Mouse (Mus musculus) liver, embryonic 11.5 days (tissue): ENCODE measurements around the gene Gm11084. TPM values are rescaled to one million over a fixed set of nuclear protein-coding genes. Genes with fewer than 3 reads are reported as not detected.
A peak's percentile ranks its signal among the peaks of the same experiment; 100 is the strongest.

ENCODE experiments used
- ATAC-seq: fragments of 200-750 bp; cut with Nextera tagmentation; replicated peaks from 2 replicates; pipeline ENCODE4 v1.8.0; 2017; ENCODE audit warnings: moderate number of reproducible peaks, mild to moderate bottlenecking, moderate TSS enrichment, moderate library complexity; ENCODE audit not compliant: low FRiP score
- DNase-seq: peaks from one replicate; pipeline ENCODE4 v3.0.0-alpha.2; 2017; ENCODE audit warnings: low spot score
- H3K27ac ChIP-seq: fragments of 300-500 bp; sonication (generic); 2 replicates; pipeline ENCODE4 v1.5.1; 2014; ENCODE audit warnings: mild to moderate bottlenecking, low read depth, low read length, control low read depth
- H3K27me3 ChIP-seq: fragments of 300-500 bp; sonication (generic); replicated peaks from 2 replicates; pipeline ENCODE4 v1.6.1; 2014; ENCODE audit warnings: low read length, mixed read lengths; ENCODE audit not compliant: control insufficient read depth, insufficient read depth
- H3K36me3 ChIP-seq: fragments of 300-500 bp; sonication (generic); 2 replicates; pipeline ENCODE4 v1.6.1; 2014; ENCODE audit warnings: mild to moderate bottlenecking, low read length, moderate library complexity, mixed read lengths; ENCODE audit not compliant: control insufficient read depth, insufficient read depth
- H3K4me1 ChIP-seq: fragments of 300-500 bp; sonication (generic); replicated peaks from 2 replicates; pipeline ENCODE4 v1.6.1; 2014; ENCODE audit warnings: low read length, mixed read lengths; ENCODE audit not compliant: control insufficient read depth, insufficient read depth
- H3K4me2 ChIP-seq: fragments of 300-500 bp; sonication (generic); 2 replicates; pipeline ENCODE4 v1.6.1; 2014; ENCODE audit warnings: mild to moderate bottlenecking, control low read depth, moderate library complexity
- H3K4me3 ChIP-seq: fragments of 300-500 bp; sonication (generic); 2 replicates; pipeline ENCODE4 v1.5.1; 2014; ENCODE audit warnings: low read depth, low read length, control low read depth
- H3K9ac ChIP-seq: fragments of 300-500 bp; sonication (generic); 2 replicates; pipeline ENCODE4 v1.6.1; 2014; ENCODE audit warnings: low read depth, low read length, control low read depth
- H3K9me3 ChIP-seq: fragments of 300-500 bp; sonication (generic); 2 replicates; pipeline ENCODE4 v1.6.1; 2016; ENCODE audit warnings: low read length, inconsistent platforms, mixed read lengths; ENCODE audit not compliant: control insufficient read depth
- WGBS: fragments of 180-500 bp; shearing (Covaris S2); extraction: QIAGEN DNeasy Blood & Tissue Kit; methylation state at CpG from one replicate; pipeline ENCODE4 v1.1.7; 2014; 5-methylcytosine and 5-hydroxymethylcytosine counted together
- polyA plus RNA-seq: library from polyadenylated mRNA; unstranded; fragments of >200 nt; fragmentation: Nextera tagmentation; extraction: Ambion mirVana; gene quantifications from 2 replicates; pipeline ENCODE4 v1.2.1, GENCODE M21; 2014

Gm11084 gene
- polyA plus RNA-seq = not detected in 2 replicates

DNA sequence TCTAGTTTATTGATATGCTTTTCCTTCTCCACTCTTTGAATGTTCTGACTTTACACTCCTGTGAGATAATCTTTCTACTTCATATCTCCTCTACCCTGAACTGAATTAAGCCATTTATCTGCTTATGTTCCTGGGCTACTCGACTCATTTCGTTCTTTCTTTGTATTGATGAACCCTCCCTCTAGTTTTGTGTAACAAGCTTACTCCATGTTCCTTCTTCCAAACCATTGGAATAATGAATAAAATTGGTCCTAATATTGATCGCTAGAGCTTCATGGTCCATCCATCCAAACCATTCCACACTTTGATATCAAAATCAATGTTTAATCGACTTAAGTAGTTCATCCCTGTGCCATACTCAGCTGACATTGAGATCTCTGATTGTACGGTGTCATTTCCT, at the start of gene Gm11084:
Gene Gm11084 (minus strand): TSS at position 101 of the 400 bp plus-strand sequence.
- ATAC-seq = no peak
- WGBS = 84% methylated on average over 5 of the region's 5 CpGs

GRCm38 (mm10) chr2:73031061-73032055, 44.8 kb upstream of the Gm11084 start:
- H3K36me3 ChIP-seq = no peaks in the 10 kb centered on the region
- no peak for ATAC-seq
- H3K4me3 ChIP-seq = no peak overlapping the region
- no peaks in the 10 kb centered on the region for H3K27me3 ChIP-seq
- H3K4me1 ChIP-seq = no peaks in the 10 kb centered on the region; the same call in 1 of the 2 replicates
- H3K27ac ChIP-seq = no peak overlapping the region
- H3K9me3 ChIP-seq = no peaks in the 10 kb centered on the region
- WGBS = 81% methylated on average over 7 of the region's 7 CpGs
- DNase-seq = no peak
- H3K4me2 ChIP-seq = no peak overlapping the region
- no peak overlapping the region for H3K9ac ChIP-seq

More for the DNA sequence above, at the start of gene Gm11084:
- Histone ChIP-seq H3K36me3 (0 out of 2 replicates have a peak, but pooled peaks cover 2% of the 10 kb centered on the region), H3K4me3 (no peak within 1 kb of the TSS), H3K4me2 (no peak within 1 kb of the TSS), H3K9ac (no peak within 1 kb of the TSS), H3K27me3 (no peaks in the 10 kb centered on the region), H3K9me3 (peaks cover 5% of the 10 kb centered on the region), H3K4me1 (peaks cover 2% of the 10 kb centered on the region; the same call in 1 of the 2 replicates), H3K27ac (no peak within 1 kb of the TSS)
- no peak for DNase-seq

DNA sequence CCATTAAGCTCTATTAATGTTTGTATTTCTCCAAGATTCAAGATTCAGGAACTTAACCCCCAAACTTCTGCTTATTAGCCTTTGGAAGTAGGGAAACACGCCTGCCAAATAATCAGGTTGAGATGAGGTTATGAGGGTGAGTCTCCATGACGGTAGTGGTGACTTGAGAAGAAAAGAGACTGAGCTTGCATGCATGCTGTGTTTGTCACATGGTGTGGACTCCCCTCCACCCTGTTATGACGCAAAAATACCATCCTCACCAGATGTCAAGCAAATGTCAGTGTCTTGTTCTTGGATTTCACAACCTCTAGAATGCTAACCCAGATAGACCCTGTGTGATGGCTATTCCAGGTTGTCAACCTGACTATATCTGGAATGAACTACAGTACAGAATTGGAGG, 43.3 kb upstream of the Gm11084 start:
- Histone ChIP-seq H3K9ac (no peak overlapping the region), H3K9me3 (no peaks in the 10 kb centered on the region), H3K4me1 (no peaks in the 10 kb centered on the region; the same call in 1 of the 2 replicates), H3K4me3 (no peak overlapping the region), H3K27me3 (no peaks in the 10 kb centered on the region), H3K36me3 (no peaks in the 10 kb centered on the region), H3K27ac (no peak overlapping the region), H3K4me2 (no peak overlapping the region)
- DNase-seq = no peak
- no peak for ATAC-seq
- 88% methylated on average over 3 of the region's 3 CpGs for WGBS

DNA sequence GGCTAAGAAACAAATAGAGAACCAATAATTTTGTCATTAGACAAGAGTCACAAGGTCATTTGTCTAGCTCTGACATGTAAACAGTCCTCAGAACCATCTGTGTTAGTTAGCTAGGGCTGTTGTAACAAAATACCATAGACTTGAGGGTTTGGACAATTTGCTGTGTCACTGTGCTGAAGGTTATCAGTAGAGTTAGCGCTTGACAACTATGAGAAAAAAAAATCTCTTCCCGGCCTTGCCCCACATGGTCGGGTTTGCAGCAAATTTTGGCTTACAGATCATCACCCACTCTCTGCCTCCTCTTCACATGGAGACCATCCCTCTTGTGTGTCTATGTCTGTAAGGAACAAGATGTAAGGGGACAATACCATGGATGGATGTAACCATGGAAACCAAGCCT, 41.5 kb upstream of the Gm11084 start:
- H3K36me3 ChIP-seq = no peaks in the 10 kb centered on the region
- H3K9ac ChIP-seq = no peak overlapping the region
- 0 out of 2 replicates have a peak, but pooled peaks have one; percentile 27 for ATAC-seq
- no peak for DNase-seq
- H3K4me3 ChIP-seq = no peak overlapping the region
- no peak overlapping the region for H3K27ac ChIP-seq
- H3K4me2 ChIP-seq = no peak overlapping the region
- H3K4me1 ChIP-seq = peaks cover 7% of the 10 kb centered on the region
- 50% methylated on average over 3 of the region's 3 CpGs for WGBS
- H3K9me3 ChIP-seq = no peaks in the 10 kb centered on the region
- H3K27me3 ChIP-seq = no peaks in the 10 kb centered on the region

GRCm38 (mm10) chr2:73027126-73027525, 40.6 kb upstream of the Gm11084 start:
- Histone ChIP-seq H3K36me3 (no peaks in the 10 kb centered on the region), H3K4me3 (no peak overlapping the region), H3K9me3 (no peaks in the 10 kb centered on the region), H3K27me3 (no peaks in the 10 kb centered on the region), H3K4me1 (peaks cover 7% of the 10 kb centered on the region), H3K27ac (no peak overlapping the region), H3K9ac (no peak overlapping the region), H3K4me2 (no peak overlapping the region)
- WGBS = 71% methylated on average over 3 of the region's 3 CpGs
- no peak for DNase-seq
- ATAC-seq = no peak

DNA sequence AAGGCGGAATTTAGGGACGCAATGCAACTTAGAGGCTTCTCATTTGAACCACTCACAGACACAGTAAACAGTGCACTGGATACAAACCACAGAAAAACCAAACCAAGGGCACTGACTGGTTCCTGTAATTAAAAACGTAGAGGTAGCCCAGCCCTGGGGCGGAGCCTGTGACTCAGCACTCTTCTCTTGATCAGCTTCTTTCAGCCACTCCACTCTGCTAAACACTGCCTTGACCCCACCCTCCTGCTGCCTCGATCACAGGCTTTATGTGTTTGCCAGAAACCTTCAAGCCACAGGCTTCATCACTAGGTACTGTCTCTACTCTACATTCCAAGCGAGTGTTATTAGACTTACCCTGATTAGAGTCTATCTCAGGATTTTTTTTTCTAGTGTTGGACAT, 37.3 kb upstream of the Gm11084 start:
- Histone ChIP-seq H3K36me3 (no peaks in the 10 kb centered on the region), H3K4me2 (peak overlapping the region; percentile 39), H3K4me3 (no peak overlapping the region), H3K4me1 (peaks cover 12% of the 10 kb centered on the region), H3K9me3 (no peaks in the 10 kb centered on the region), H3K27me3 (no peaks in the 10 kb centered on the region), H3K27ac (peak overlapping the region; percentile 47; the same call in 1 of the 2 replicates), H3K9ac (no peak overlapping the region)
- DNase-seq = no peak
- peak; percentile 96 for ATAC-seq
- 33% methylated on average over 6 of the region's 6 CpGs for WGBS

GRCm38 (mm10) chr2:73021046-73021445, 34.5 kb upstream of the Gm11084 start:
- H3K4me3 ChIP-seq = no peak overlapping the region
- no peak overlapping the region for H3K27ac ChIP-seq
- H3K4me1 ChIP-seq = peaks cover 12% of the 10 kb centered on the region
- H3K27me3 ChIP-seq = no peaks in the 10 kb centered on the region
- H3K4me2 ChIP-seq = no peak overlapping the region
- ATAC-seq (peak; percentile 82), DNase-seq (no peak)
- no peak overlapping the region for H3K9ac ChIP-seq
- WGBS = 62% methylated on average over 6 of the region's 6 CpGs
- no peaks in the 10 kb centered on the region for H3K36me3 ChIP-seq
- H3K9me3 ChIP-seq = no peaks in the 10 kb centered on the region

DNA sequence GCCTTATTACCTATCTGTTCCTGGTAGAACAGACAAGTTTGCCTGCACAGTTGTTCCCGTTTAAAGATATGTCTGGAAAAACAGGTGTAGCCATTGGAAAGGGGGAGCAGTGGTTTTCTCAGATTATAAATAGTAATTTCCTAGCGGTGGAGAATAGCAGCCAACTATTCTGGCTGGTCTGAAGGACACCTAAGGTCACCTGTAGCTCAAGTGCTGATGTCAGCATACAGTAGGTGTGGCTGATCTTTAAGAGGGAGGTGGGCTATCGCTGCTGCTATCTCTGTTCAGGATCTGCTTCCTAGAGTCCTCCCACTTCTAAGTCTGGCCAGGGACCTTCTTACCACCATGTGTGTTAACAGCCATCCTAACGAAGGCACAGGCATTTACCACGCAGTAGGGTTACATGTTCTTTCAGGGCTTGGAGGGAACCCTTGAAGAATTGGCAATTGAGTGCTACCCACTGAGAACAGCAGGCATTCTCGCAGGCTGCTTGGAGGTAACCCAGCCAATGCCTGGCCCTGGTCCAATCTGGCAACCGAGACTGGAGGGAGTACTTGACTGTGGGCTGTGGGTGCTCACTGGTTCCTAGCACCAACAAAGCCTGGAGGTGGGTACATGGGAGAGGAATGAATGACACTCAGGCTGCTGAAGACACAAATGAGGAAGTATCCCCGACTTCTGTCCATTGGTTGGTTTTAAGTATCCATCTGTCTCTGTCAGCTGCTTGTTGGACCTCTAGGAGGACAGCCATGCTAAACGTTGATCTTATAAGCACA, 33.0 kb upstream of the Gm11084 start:
- 62% methylated on average over 9 of the region's 9 CpGs for WGBS
- Histone ChIP-seq H3K9ac (no peak overlapping the region), H3K4me2 (no peak overlapping the region), H3K27me3 (no peaks in the 10 kb centered on the region), H3K4me3 (no peak overlapping the region), H3K27ac (no peak overlapping the region), H3K9me3 (no peaks in the 10 kb centered on the region), H3K36me3 (no peaks in the 10 kb centered on the region), H3K4me1 (peaks cover 12% of the 10 kb centered on the region)
- no peak for ATAC-seq
- DNase-seq = no peak
